Mouse (Mus musculus) CD8-positive naive resting alpha-beta T cell, adult 2 months (primary cell): Measurements from ENCODE around the gene Eomes.

Experiments used
- DNase-seq, 2 experiments: peaks; one replicate each; pipeline ENCODE4 v3.0.0; 2022; ENCODE audit warnings: low read depth in 2 of 2, low spot score in 2 of 2

Eomes gene

DNA sequence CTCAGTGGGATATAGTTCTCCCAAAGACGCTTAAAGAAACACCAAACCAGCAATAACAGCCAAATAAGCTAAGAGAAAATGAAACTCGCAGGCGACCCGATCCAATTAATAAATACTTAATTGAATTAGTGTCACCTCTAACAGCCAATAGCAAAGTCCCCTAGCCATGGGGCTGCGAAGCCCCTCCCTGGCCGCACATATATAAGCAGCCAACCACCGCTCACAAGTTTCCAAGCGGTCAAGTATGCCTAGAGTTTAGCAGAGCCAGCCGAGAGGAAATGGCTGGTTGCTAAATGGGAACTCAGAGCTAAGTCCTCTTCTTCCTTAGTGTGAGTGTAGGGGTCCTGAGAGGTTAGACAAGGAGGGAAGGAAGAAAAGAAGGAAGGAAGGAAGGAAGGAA, at the start of gene Eomes:
Gene Eomes, plus strand, starts transcription at position 252 of the 400 bp plus-strand sequence.
- no peak for DNase-seq

DNA sequence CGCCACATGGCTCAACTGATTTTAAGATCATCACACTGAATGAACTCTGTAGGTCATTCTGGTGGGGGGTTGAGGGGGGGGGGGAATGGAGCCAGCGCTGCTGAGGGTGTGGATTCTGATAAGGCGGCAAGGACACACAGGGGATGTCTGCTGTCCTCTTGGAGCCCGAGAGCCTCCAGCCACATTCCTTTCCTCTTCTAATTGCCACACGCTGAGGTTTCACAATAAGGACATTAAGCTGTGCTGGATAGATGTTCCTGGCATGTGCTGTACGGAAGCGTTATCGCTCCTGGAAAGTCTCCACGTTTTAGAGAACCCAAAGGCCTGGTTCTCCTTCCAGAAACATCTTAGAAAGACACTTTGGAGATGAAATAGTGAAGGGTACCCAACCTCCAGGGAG, 33.2 kb upstream of the Eomes start:
- no peak for DNase-seq

DNA sequence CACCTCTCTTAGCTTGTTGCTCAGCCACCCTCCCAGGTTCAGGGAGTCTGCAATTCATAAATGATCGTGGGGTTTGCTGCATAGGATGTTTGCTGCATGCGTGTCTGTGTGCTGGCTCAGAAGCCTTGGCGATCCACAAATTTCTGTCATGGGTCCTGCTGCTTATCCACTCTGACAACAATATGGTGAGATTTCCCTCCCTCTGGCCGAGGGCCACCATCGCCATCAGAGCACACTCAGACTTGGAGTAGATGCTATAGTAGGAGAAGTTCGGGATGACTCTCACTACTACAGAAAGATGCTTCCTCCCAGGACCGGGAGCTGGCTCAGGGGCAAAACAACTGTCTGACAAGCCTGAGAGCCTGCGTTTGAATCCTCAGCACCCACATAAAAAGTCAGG, 28.7 kb upstream of the Eomes start:
- no peak for DNase-seq

DNA sequence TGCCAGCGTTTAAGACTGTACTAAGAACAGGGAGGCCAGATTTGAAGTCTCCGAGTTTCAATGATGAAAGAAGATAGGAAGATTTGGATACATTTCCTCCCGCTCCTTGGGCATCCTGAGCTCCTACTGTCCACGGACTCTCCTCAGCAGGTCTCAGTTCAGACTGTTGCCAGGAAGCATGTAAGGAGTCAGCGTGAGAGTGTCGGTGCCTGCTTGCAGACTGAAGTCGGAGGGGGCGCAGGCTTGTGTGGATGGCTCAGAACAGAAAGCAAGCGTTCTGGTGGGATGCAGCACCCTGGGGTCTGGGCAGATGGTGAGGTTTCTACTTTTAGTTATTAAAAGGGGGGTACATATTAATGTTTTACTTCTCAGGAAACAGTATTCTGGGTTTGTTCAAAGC, 24.6 kb upstream of the Eomes start:
- DNase-seq, result no peak

DNA sequence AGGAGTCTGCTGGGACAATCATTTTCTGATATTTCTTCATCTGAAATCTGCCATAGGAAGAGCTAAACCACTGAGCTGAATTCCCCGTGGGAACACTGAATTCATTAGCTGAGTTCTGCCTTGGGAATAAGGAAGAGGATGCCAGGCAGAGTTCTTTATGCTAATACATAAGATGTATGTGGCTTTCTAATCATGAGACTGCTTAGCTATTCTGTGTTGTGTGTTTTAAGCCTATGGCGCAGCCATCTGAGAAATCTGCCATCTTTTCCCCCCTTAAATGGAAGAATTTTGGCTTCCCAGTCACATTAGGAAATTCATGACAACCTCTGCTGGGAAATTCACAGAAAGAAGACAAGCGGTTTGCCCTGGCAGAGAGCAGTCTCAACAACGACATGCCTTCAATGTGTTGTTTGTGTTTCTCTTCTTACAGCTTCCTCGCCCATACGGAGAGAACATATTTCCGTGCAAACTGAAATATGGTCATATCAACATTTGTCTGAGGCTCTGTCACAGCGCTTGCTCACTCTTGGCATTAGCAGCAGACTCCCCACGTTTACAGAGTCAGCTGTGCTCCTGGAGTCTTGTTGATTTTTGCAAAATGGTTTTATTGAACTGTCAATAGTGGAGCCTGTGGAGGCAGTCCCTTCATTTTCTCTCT, 22.7 kb upstream of the Eomes start:
- no peak for DNase-seq

DNA sequence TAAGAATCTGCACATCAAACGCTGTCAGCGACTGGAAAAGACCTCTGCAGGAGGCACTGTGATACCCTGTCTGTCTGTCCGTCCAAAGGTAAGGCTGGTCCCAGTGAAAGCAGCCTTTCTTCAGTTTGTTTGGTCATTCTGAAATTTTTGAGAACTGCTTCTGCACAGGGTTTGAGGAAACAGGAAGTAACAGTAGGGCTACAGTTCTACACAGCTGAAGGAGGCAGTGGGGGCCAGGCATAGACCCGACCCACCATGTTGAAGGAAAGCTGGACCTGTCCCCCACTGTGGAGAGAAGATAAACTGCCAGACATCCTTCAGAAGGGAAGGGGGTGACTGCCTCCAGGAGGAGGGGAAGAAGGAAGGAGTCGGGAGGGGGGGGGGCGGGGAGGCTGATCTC, 21.6 kb upstream of the Eomes start:
- no peak for DNase-seq

DNA sequence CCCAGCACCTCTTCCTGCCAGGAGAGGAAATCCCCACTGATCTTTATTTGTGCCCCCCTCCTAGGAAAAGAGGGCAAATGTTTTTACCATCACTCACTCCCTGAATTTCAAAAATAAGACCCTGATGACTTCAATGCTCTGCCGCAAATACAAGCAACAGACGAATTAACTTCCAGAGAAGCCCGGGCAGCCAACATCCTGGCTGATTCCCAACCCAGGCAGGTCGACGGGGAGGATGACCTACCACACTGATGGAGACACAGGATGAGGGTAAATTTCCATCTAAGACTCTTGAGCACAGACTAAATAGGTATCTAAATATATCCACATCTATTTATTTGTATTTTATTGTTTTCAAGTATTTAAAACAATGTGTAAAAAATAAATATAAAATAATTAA, 20.0 kb upstream of the Eomes start:
- DNase-seq, result no peak

DNA sequence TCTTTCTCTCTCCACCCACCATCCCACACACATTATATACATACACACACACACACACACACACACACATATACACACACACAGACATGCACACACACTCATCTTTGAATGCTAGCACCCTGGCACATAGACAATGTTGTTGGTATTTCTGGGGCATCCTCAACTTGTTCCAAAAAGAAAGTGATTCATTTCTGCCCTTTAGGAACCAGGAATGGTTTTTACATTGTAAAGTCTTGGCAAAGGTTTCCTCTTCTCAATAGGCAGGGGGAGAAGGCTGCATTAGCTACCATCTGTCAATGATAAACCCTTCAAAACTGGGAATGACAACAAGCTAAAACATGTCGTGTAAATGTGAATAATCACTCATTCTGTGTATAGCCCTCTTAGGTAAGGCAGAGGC, 14.0 kb upstream of the Eomes start:
- DNase-seq, result no peak

DNA sequence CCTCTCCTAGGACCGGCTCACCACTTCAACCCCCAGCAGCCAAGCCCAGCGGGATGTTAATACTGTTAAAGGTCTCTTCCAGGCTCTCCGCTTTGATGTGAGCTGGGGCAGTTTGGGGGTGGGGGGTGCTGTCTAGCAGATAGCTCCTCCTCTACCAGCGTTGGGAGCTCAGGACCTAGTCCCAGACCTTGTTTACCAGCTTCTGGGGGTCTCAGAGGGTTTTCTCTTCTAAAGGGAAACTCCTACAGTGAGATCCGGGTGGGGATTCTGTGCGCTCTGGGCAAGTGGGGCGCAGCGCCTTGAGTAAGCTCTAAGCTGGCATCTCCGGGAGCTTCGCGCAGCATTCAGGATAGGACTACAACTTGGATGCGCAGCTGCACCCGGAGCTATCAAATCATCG, 9.7 kb upstream of the Eomes start:
- no peak for DNase-seq

DNA sequence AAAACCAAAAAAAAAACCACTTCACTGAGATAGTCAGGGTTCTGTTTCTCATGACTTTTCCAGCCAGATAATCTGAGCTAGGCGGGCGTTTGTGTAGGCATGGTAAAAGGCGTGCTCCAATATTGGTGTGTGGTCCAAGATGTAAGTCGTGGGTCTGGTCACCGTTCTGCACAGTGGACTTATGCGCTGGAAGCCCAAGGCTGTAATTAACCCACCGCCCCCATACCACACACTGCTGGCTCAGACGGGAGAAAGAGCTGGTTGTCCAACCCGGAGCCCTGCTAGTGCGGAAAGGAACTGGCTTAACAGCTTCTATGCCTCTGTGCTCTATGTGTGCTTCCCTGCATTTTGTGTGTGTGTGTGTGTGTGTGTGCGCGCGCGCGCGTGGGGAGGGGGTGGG, 8.7 kb upstream of the Eomes start:
- no peak for DNase-seq

DNA sequence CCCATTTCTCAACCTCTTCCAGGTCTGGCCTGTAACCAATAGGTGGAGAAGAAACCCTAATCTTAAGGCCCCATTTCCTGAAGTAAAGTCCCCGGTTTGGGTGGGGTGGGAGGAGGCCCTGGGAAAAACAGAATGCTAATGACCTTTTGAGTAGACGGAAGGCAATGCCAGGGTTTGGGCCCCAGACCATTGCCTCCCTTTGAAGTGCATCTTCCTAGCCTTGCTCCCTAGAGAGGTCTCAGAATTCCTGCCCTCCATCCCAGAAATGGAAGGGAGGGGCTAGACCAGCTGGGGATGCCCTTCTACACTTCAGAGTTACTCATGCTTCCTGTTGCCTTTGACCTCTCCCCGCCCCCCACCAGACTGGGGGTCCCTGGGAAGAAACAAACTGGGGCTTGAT, 6.7 kb upstream of the Eomes start:
- no peak for DNase-seq

DNA sequence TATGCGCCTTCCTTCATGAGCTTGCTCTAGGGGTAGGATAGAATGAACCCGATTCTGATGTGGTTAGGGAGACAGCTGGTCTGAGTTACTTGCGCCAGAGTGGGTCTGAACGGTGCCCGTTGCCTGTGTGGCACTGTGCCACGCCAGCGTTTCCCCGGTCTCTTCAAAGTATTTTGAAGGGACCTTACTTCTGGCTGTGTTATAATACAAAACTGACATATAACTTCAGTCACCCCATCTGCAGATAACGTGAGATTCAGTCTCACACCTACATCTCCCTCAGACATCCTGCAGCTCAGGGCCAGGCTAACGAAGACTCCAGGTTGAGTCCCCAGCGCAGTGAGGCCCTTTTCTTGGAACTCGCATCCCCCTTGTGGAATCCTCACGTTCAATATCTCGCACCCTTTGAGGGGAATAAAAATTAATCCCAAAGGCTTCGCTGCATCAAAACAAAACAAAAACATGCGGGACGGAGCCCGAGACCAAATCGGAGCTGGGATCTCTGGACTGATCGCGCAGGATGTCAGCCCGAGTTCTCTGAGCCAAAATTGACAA, 1.7 kb upstream of the Eomes start:
- no peak for DNase-seq

DNA sequence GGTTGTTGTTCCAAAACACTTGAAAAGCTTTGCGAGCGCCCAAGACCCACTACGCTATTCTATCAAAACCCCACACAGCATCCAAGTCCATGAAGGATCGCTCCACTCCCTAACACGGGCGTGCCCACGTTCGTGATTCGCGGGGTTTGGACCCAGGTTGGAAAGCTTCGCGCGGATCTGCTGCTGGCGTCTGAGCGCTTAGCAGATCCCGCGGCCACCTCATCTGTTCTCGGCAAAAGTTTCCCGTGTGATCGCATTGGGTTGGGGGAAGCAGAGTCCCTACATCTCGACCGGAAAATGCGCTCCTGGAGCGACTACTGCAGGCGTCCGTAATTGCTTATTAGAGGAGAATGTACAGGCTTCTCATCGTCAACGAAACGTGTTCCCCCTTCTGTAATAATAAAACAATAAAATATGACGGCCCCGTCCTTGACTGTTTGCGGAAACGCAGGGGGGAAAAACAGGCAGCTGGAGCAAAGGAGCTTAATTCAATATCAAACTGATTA, 1.2 kb upstream of the Eomes start:
- DNase-seq, result no peak

DNA sequence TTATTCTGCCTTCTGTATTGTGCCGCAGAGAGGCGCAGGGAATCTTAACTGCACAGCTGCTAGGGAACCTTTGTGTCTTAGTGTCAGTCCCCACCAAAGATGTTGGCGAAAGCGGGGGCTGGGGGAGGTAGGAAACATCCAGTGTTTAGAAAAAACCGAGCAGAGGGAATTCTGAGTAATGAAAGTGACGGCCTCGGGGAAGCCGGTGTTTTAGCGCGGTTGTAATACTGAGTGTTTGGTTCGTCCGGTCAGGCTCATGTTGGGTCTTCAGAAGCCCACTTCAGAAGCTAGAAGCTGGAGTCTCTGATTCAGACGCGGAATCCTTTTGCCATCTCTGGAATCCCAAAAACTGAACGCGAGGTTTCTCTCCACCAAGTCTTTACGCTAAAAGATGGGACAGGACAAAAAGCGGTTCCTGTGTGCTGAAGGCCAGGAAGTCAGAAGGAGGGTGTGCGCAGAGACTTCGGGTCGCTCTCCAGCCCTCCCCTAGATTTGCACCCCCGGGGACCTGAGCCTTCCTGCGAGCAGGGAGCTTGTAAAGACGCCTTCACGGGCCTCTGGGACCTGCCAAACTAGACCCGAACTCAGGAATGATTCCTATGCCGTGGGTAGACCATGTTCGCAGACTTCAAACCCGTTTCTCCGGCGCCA, 606 bp upstream of the Eomes start:
- DNase-seq, result peak in 1 of 2 experiments; percentile 20

DNA sequence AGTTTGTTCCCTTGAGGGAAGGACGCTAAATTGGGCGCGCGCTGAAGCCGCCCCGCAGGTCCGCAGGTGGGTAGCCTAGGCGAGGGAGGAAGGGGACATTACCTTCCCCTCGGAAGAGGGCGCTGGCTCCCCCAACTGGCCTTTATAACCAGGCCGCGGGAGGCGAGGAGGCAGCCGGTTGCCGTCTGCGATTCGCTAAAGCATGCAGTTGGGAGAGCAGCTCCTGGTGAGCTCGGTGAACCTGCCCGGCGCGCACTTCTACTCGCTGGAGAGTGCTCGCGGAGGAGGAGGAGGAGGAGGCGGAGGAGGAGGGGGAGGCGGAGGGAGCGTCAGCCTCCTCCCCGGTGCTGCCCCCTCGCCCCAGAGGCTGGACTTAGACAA, 436 bp downstream of the Eomes start:
- peak in 1 of 2 experiments; percentile 42 for DNase-seq

DNA sequence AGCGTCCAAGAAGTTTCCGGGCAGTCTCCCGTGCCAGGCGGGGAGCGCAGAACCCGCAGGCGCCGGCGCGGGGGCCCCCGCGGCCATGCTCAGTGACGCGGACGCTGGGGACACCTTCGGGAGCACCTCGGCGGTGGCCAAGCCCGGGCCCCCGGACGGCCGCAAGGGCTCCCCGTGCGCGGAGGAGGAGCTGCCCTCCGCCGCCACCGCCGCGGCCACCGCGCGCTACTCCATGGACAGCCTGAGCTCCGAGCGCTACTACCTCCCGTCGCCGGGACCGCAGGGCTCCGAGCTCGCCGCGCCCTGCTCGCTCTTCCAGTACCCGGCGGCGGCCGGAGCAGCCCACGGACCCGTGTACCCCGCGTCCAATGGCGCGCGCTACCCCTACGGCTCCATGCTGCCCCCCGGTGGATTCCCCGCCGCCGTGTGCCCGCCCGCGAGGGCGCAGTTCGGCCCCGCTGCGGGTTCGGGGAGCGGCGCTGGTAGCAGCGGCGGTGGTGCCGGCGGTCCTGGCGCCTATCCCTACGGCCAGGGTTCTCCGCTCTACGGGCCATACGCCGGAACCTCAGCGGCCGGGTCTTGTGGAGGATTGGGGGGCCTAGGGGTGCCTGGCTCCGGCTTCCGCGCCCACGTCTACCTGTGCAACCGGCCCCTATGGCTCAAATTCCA, 961 bp downstream of the Eomes start:
- DNase-seq, result peak in 1 of 2 experiments; percentile 63

DNA sequence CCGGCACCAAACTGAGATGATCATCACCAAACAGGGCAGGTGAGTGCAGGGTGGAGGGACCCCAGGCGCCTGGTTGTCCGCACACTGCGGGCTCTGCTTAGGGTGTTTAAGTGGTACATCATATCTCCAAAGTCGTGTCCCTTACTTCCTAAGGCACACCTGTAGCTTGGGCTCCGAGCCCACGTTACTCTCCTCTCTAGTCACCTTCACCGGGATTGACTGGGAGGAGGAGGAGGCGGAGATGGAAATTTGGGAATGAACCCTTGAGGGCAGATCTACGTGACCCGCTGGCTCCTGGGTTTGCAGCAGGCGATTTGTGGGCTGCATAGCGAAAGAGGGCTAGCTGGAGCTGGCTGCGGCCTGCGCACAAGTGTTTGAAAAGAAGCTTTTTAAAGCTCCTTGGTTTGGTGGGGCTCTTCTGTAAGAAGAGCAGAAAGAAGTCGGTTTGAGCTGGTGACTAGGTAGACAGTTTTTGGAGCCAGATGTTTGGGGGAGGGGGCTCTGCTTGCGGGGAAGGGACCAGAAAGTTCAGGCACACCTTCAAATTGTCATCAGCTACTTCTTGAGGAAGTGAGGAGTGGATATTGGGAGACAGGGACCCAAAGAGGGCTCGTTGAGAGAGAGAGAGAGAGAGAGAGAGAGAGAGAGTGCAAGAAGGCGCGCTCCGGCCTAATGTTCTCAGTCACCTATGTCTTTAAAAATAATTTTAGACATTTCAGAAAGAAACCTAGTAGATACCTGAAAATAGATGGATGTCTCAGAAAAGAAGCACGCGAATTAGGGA, 1.7 kb downstream of the Eomes start:
- no peak for DNase-seq

DNA sequence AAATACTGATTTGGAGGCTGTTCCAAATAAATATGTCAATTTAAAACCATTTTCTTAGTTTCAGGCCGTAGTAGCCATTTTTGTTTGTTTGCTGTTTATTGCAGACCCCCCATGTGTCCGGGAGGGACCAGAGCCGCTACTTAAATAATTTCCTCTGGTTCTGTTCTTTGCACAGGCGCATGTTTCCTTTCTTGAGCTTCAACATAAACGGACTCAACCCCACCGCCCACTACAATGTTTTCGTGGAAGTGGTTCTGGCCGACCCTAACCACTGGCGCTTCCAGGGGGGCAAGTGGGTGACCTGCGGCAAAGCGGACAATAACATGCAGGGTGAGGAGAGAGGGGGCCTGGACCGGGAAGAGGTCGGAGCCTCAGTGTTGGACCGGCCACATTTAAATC, 2.3 kb downstream of the Eomes start:
- DNase-seq, result no peak

DNA sequence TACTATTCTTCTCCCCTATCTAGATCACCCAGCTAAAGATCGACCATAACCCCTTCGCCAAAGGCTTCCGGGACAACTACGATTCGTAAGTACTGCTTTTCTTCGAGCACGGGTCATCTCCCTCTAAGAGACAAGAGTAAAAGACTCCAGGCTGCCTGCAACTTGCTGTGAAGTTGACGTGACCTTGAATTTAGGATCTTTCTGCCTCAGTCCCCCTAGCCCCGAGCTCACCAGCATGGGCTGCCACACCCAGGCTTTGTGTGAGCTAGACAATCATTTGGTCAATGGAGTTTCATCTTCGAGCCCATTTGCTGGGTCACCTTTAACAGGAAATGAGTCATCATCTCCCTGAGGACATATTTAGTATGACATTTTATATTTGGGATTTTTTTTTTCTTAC, 4.2 kb downstream of the Eomes start:
- DNase-seq, result no peak

DNA sequence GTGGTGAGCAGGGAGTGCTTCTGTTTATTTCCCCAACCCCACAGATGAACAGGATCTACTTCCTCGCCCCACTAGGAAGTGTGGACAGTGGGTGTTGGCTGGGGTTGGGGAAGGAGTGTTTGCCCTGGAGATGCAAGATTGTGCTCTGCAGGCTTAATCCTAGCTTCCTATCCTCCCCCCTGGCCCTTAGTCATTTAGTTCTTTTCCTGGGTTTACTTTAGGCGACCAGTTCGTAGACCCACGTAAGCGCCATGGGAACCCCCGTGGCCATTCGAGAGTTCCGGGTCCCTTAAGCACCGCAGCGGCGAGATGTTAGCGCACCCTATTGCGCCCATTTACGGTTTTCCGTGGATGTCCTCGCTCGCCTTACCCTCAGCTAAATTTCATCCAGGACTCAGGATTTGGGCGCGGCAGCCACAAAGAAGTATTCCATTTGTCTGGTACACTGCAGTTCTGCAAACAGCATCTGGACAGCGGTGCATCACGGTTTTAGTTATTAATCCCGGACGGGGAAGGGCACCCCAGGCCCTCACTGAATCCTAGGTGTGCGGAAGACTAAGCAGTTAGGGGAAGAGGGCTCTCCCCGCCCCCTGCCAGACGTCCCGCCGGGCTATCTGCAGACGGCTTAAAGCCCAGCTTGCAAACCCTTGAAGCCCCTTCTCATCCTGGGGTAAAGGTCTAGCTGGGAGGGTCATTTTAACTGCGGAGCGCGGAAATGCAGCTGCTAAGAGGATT, 8.5 kb downstream of the Eomes start:
- DNase-seq, result no peak

DNA sequence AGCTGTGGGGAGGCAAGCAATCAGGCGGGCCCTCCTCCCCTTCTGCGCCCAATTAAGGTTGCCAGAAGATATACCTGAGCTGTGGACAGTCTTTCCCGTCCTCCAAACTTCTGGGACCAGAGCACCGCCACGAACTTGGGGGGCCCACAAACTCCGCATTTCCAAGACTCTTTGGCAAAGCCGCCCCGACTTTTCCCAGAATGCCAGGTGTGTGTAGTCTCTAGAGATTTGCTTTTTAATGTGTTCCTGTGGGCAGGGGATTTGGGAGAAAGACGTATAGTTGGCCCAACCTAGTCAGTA, 9.0 kb downstream of the Eomes start:
- DNase-seq, result no peak
